Mouse (Mus musculus): ENCODE measurements around the gene Ltbp1. TPM values are rescaled to one million over a fixed set of nuclear protein-coding genes. Genes with fewer than 3 reads are reported as not detected.

Ltbp1 gene
- polyA plus RNA-seq, 3 experiments from 2014 or later: not detected

DNA sequence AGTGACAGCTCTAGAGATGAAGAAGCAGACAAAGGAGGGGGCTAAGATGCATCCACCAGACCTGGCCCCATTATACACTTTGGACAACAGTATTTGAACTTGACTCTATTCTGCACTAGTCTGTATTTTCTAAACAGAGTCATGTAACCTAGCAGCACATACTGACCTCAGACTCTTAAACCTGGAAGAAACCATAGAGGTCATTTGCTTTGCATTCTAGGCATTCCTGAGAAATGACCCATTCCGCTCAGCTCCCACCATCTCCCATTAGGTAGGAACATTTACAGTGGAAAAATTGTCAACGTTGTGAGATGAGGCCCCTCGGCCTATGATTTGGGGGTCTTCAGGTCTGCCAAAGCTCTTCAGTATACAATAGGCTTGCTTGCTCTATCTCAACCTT lies 238.8 kb downstream of the Ltbp1 start:
- no peak for ATAC-seq

DNA sequence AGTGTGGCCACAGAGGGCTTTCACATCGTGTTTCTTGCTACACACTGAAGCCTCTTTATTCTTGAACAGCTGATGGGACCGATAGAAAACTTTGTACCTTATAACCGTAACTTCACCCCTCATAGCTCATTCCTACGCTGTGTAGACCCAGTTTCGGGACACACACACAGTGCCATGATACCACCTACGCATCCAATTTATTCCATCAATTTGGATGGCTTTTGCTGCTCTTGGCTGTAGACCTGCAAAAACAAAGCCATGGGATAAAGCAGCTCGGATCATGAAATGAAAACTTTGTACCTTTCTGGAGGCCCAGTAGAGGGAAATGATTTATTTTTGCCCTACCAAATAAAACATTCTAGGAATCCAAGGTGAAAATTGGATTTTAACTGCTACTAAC lies 239.7 kb downstream of the Ltbp1 start:
- ATAC-seq: no peak

DNA sequence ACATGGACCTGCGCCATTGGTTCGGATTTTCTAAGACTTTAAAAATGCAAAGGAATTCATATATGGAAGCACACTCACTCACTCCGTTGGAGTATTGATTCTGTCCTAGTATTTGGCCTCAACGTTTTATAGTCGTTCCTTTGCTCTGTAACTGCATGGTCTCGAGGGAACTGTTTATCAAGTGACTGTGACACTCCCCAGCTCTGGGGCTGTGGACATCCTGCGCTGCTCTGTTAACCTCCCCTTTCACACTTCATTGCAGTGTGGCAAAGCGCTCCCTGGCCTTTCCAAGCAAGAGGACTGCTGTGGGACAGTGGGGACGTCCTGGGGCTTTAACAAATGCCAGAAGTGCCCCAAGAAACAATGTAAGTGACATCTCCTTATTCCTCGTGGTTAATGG lies 243.3 kb downstream of the Ltbp1 start:
- no peak for ATAC-seq

DNA sequence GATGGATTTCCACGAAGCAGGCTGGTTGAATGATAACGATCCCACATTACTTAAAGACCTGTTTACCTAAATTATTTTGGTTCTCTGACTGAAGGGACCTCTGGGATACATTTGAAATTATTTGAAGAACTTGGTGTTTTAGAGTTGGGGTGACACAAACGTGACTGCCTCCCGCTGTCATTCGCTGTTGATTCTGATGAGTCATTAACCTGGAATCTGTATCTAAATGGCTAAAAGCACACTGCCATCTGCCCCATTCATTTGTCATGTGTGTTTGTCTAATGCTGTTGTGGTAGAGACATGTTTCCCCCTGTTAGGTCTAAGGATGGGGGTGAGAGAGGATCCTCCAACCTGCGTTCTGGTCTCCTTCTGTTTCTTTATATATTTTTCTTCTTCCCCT lies 245.2 kb downstream of the Ltbp1 start:
- no peak for ATAC-seq

DNA sequence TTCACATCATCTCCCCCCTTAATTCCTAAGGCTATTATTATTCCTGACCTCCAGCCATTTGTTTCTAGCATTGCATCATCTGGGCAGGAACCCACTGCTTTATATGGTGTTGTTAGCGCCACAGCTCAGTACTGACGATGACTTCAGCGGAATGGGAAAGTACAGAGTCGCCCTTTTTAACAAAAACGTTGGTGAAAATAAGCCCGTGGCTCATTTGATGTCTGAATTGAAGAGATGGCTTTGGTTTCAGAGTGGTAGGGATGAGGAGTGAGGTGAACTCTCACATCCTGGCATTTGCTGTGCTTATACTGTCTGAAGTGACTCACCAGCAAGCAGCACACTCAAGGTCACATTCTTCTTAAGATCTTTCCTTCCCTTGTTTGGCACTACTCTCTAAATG lies 245.7 kb downstream of the Ltbp1 start:
- ATAC-seq: no peak

DNA sequence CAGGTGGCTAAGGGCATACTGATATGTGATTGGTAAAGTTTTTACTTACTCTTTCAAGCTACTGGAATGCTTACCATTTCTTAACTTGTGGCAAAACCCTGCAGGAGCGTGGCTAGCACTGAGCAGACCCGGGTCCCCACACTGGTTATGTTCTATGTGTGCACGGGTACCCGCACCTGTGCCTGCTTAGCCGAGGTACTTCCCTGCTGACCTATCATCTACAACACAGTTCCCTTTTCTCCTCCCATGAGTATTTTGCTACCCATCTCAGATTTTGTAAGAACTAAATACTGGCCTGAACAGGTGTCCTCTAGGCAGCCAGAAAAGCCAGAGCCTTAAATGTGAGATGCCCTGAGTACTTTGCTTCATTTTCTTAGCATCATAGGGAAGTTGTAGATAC lies 247.2 kb downstream of the Ltbp1 start:
- ATAC-seq: no peak

DNA sequence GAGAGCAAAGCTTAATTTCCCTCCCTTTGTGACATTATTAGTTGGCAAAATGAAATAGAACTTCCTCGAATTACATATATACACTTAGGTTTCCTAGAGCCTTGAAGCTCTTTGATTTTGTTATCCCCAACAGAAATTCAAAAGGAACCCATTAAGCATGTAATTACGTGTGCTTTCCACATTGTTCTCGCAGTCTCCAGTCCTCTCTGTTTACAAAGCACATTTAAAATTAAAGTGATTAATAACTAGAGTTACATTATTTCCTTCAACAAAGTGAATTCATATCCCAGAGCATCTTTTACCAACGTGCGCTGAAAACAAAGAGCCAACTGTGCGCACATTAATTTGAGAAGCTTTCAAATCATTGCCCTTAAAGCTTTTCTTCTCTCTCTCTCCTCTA lies 249.5 kb downstream of the Ltbp1 start:
- no peak for ATAC-seq

DNA sequence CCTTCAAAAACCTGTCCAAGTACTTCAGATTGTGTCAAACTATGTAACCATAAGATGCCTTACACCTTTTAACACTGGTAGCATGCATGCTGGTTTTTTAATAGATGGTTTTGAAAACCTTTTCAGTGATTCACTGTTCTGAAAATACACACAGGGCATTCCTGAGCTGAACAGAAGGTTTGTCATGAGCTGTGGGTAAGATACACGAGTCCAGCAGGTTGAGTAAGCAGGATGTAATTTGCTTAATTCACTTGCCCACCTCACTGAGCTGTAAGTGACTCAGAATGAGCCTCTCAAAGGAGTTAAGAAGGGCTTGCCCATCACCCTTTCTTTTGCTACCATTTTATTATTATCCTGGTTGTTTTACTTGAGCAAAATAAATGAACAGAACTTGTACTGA lies 250.6 kb downstream of the Ltbp1 start:
- no peak for ATAC-seq

DNA sequence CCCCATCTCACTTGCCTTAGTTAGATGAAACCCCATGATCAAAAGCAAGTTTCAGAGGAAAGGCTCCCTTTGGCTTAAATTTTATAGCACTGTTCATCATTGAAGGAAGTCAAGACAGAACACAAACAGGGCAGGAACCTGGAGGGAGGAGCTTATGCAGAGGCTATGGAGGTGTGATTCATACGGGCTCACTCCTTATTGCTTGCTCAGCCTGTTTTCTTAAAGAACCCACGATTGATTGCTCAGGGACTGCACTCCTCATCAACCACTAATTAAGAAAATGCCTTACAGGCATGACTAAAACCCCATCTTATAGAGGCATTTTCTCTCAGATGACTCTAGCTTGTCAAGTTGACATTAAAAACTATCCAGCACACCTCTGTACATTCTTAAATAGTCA lies 253.1 kb downstream of the Ltbp1 start:
- no peak for ATAC-seq

DNA sequence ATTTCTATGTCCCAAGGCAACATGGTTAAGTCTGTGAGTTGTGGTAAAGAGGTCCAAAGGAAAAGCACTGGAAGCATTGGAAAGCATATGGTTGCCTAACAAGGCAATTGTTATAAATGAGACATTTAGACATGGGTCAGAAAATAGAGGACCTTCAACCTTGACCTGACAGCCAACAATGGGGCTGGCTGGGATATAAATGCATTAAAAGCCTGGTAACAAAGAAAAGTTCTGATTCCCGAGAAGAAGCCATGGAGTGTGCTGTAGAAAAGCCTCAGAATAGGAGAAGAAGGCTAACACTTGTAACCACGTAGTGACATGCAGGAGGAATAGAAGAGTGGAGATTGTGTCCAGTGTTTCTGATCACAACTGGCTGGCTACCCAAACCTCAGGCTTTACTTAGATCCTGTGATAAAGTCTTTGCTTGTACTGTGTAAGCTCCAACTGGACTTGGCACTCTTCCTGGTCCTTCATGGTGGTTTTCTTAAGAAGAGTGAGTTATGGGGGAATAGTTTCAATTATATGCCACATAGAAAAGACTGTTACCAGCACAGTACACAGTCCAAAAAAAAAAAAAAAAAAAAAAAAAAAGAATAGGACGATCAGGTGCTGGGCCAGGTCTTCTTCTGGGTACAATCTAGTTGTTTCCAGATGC lies 258.1 kb downstream of the Ltbp1 start:
- no peak for ATAC-seq

DNA sequence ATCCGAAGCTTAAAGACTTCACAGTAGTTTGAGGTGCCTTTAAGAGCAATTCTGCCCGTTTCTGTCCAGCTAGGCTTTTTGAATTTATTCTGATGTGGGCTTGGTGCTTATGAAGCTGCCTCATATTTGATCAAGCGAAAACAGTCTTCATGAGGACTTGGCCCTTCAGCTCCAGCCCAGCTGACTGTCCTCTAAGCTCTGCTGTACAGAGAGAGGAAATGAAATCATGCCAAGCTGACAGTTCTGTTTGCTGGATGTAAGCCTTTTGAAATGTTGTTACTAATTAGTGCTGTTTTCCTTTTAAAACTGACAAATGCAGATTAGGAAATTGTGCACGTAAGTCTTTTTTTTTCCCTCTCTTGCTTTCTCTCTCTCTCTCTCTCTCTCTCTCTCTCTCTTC lies 263.1 kb downstream of the Ltbp1 start:
- ATAC-seq: no peak

DNA sequence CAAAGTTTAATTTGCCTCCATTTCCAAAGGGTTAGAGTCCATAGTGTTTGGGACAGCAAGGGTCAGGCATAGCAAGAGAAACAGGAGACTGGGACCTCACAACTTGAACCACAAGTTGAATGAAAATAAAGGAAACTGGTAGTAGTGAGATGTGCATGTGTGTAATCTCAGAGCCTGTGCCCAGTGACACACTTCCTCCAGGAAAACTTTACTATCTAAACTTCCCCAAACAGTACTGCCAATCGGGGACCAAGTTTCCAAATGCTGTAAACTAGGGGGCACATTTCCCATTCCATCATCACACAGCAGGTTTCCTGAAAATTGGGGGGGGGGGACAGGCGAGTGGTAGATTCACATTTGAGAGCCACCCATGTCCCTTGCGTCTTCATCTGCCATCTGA lies 267.1 kb downstream of the Ltbp1 start:
- no peak for ATAC-seq

DNA sequence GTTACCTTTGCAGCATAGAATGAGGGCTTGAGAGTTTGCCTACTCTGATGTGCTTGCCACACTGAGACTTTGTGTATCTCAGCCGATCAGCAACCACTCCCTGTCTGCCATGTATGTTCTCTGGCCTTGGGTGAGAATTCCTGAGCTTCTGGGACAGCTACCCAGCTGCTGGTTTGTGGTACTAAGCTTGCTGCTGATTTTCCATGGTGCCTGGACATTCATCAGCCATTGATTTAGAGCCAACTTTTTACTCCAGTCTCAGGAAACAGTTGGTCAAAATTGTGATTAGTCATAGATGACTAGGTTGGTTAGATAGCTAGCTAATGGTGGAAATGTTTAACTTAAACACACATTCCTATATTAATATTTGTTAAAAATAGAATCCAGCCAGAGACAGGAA lies 267.9 kb downstream of the Ltbp1 start:
- ATAC-seq: no peak

DNA sequence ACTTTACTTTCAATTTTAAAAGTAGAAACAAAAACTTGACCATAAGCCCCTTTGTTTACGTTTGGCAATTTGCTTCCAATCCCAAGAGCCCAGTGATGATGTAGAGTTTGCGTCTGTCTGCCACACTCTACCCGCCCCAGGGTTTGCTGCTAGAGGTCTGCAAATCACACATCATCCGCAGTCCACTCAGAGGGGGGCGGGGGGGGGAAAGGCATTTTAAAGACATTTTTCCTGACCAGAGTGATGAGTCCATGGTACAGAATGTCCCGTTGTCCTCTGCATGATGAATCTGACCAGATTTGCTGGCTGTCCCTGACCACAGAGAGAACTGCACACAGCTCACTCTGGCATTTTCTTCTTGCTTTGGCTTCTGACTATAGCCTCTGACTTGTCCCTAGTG lies 269.9 kb downstream of the Ltbp1 start:
- ATAC-seq: no peak

DNA sequence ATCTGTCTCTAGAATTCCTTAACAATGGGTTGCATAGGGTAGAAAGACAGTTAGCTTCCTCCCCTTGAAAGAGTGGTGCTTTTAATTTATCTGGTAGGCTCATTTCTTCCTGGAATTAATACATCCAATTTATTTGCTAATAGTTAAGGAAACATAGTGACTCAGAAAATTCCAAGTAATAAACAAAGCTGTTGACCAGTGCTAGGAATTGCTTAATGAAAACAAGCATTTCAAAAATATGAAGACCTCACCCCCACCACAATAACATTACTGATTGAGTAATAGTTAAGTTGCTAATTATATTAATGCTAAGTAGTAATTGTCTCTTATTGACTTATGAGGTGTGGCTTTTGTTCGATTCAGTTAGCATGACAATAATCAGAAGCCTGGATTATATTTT lies 272.7 kb downstream of the Ltbp1 start:
- no peak for ATAC-seq

DNA sequence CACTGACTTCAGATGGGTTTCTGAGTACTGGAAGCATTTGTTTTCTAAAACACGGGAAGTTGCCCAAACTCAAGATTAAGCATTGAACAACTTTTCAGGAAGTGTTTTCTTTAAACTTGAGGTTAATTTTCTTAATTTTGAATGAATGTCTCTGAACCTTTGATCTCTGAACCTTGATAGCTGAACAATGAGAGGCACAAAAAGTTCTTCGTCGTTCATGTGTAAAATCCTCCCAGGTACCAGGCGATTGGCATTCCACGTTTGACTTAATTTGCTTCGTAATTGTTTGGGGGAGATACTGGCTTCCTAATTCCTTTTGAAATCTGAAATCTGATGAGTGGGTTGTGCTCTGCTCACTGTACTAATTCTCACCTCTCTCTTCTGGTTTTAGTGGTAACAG lies 273.2 kb downstream of the Ltbp1 start:
- no peak for ATAC-seq

DNA sequence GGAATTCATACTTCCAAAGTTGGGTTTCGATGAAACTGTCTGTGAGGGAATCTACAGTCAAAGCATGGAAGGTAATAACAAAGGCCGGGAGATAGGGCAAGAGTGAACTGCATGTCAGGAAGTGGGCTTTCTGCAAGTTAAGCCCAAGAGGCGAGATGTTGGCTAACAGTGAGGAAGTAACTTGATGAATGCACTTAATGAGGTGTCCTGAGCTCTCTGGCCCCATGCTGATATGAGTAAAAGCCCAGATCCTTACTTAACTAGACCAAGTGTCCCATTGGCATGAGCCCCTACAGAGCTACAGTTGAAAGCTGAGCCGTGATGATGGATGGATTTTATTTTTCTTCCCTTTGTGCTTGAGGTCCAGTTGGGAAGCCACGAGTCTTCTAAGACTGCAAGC lies 276.0 kb downstream of the Ltbp1 start:
- ATAC-seq: no peak

DNA sequence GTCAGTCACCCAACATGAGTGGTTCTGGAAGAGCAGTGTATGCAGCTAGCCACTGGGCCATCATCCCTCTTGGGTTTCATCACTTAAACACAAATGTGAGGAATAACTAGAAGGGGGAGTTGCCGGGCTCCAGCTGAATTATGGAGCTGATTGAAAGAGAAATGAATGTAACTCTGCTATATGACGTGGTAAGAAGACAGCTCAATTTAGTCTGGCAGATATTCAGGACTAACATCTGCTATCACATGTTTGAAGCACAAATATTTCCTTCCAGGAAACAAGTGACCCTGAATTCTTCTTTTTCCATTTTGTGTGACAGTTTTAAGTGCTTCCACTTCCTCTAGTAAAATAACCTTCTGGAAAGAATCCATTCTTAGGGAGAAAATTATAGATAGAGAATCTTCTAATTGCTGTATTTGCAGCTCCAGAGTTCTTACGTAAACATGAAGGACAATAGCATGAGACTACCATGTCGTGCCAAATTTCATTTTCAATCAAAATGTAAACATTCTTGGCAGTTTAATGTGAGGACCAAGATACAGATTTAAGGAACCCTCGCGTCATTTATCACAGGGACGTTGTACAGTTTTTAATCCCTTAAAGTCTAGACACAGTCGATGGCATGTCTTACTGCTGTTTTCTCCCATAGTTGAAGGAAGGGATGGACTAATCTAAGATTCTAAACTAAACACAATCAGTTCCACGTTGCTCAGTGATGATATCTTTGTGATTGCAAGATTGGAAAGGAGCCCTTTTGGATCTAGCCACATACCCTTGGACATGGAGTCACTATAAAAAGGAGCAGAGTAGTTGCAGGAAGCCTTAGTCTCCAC lies 279.7 kb downstream of the Ltbp1 start:
- no peak for ATAC-seq

DNA sequence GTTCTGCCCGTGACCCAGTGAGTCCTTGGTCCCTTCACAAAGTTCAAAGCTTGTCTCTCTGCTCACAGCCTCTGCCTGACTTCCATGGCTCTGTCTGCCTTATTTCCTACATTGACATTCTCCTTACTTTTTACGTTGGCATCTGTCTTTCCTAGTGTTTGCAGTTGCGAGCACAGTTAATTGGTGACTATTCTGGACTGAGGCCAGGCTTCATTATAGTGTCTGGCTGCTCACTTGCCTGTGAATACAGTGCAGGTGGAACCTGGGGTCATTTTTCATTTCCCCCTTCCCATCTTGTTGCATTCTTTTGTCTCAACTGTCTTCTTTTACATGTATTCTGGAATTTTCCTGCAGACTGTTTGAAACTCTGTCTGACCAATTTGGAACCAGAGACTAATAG lies 287.6 kb downstream of the Ltbp1 start:
- no peak for ATAC-seq

DNA sequence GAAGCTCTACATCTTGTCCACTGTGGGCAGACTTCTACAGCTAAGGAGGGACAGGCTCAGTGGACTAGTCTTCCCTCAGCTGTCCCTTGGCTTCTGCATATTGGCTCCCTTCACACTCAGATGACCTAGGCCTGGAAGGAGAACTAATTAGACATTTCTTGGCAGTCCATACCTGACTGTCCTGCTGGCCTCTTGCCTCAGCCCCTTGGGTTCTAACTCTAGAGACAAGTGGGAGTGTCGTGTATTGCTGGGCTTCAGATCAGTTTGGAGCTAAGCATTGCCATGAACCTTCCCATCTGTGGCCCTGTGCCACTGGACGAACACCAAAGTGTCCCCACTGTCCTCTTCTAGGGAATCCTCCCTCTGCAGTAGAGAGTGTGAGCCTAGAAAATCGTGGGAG lies 288.4 kb downstream of the Ltbp1 start:
- no peak for ATAC-seq

DNA sequence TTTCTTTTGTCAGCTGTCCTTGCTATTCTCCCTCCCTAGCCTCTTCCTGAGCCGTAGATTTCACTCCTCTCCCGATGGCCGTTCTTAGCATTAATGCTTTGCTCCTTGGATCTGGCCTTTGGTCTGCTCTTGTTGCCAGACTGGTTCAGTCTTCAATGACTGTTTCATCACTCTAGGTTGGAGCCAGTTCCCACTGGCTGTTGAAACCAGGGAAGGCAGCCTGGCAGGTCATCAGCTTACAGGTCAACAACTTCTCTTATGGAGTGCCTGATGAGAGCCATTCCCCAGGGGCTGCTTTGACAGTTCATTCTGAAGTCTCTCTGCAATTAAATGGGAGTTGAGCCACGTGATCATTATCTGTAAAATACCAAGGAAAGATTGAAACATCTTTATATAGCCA lies 295.5 kb downstream of the Ltbp1 start:
- ATAC-seq: no peak

DNA sequence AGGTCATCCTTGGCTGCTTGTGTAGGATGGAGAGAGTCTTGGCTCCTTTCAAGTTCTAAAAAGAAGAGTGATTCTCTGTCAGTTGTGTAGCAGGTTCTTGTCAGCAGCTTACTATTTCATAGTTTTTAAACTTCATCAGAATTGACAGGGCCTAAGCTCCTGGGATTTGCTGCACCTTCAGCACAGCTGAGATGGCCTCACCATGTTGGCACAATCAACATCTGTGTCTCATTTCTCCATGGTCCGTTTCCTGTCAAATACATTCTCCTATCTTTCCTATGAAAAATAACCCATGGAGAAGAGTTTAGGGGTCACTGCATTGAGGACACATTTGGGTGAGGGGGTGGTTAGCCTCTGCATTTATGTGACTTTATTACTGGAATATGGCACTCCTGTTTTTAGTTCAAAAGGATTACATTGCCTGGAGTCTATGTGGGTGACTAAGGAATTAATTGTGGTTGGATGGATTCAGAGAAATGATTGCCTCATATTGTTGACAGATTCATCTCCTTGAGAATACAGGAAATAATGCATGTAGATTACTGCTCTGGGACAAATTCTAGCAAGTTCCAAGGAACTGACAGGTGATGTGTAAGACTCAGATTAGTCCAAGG lies 299.5 kb downstream of the Ltbp1 start:
- no peak for ATAC-seq

DNA sequence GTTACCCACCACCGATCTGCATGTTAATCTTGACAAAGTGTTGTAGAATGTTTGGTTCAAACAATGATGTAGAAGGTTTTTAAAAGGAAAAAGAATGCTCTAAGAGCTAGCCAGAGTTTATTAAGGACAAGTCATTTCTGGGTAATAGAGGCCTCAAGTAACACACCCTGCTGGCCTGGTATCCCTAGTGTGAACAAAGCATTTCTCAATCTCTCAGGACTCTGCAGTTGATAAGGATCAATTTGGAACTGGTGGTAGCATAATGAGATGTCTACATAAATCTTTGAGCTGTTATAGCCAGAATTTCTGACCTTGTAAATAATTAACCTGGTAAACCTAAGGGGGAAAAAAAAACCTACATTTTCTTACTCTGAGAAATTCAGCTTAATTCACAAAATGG lies 300.3 kb downstream of the Ltbp1 start:
- ATAC-seq: no peak

Data from inflammation-experienced regulatory T-cells, adult 6 months (primary cell).